In the genomic region with DNA sequence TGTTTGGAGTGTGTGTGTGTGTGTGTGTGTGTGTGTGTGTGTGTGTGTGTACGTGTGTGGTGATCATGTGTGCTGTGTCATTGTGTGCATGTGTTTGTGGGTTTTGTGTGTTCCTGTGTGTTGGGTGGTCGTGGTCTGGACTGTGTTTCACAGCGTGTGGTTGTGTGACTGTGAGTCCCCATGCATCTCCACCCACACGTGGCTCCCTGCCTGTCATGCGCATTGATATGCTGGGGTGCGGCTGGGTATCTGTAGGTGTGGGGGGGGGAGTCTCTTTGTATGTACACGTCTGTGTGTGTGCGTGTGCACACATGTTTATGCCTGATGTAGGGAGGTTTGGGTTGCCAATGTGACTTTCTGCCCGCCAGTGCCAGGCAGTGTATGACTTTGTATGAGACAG, we compare ENCODE assay signal across 12 mouse cellular contexts. TPM values are rescaled to one million over a fixed set of nuclear protein-coding genes. Genes with fewer than 3 reads are reported as not detected.
DNase-seq lines count a peak whose midpoint lies in the region; ATAC-seq and TF ChIP-seq lines count a peak whose summit lies in the region.
"Had no signal": no experiment of that assay in that cellular context is flagged by ENCODE, and none has a peak within 500 bp of the region (broad histone marks: within the 10 kb centered on the region; RNA-seq: fewer than 3 reads in every experiment).

No protein-coding gene starts in this region.

- no peaks in the 10 kb centered on the region for H3K36me3 ChIP-seq in midbrain, embryonic 13.5 days
- no peaks in the 10 kb centered on the region for H3K36me3 ChIP-seq in midbrain, embryonic 10.5 days
- H3K36me3 ChIP-seq in myocyte (ENCODE audit: control insufficient read depth, insufficient read depth): peaks cover 6% of the 10 kb centered on the region

- H3K9ac ChIP-seq in midbrain, embryonic 13.5 days (replicated peaks): no peak overlapping the region
- H3K9ac ChIP-seq: liver, embryonic 14.5 days had no signal

- 84% methylated on average over 9 of the region's 9 CpGs for WGBS in midbrain, embryonic 13.5 days
- WGBS in midbrain, embryonic 10.5 days: 83% methylated on average over 9 of the region's 9 CpGs

- H3K4me1 ChIP-seq in midbrain, embryonic 13.5 days (replicated peaks): peaks cover 38% of the 10 kb centered on the region
- H3K4me1 ChIP-seq in midbrain, embryonic 10.5 days: peaks cover 8% of the 10 kb centered on the region
- H3K4me1 ChIP-seq in cortical plate, adult 2 months (ENCODE audit: control insufficient read depth, insufficient read depth, low read length): peaks cover 26% of the 10 kb centered on the region

- H3K27ac ChIP-seq in gastrocnemius, adult 2 months: peak overlapping the region; percentile 96
- peak overlapping the region; percentile 67; the same call in 1 of the 2 replicates for H3K27ac ChIP-seq in midbrain, embryonic 13.5 days
- no peak overlapping the region for H3K27ac ChIP-seq in midbrain, embryonic 10.5 days (replicated peaks)
- peak overlapping the region; percentile 93 for H3K27ac ChIP-seq in cortical plate, adult 2 months (ENCODE audit: insufficient read depth, low read length)
- H3K27ac ChIP-seq: liver, embryonic 14.5 days had no signal

- H3ac ChIP-seq in myocyte (ENCODE audit: control insufficient read depth, insufficient read length): no peak overlapping the region

- H3K79me2 ChIP-seq in myocyte (ENCODE audit: control insufficient read depth, insufficient read depth): peaks cover 99% of the 10 kb centered on the region

- DNase-seq in gastrocnemius, adult 2 months: no peak
- no peak for DNase-seq in gastrocnemius, postnatal 10 days
- DNase-seq in midbrain, embryonic 10.5 days (ENCODE audit: low spot score): no peak
- DNase-seq in Muller cell, postnatal 12 days (ENCODE audit: inconsistent ontology term): no peak
- DNase-seq in urinary bladder, adult 2 months (ENCODE audit: low spot score): no peak
- DNase-seq: embryo, embryonic 11 days; thymus, postnatal 14 days had no signal

- no peak for TF ChIP-seq POLR2A in cortical plate, adult 2 months (IDR thresholded peaks at IDR 0.05; ENCODE audit: extremely low read depth, insufficient read depth, low read length)
- TF ChIP-seq POLR2A in myocyte (IDR thresholded peaks at IDR 0.05; ENCODE audit: insufficient read length, low read depth): peak; percentile 25

- ATAC-seq in midbrain, embryonic 13.5 days: no peak
- ATAC-seq: CD4-positive, CD25-positive, alpha-beta regulatory T cell, adult 4 months had no signal

- H3K4me3 ChIP-seq in gastrocnemius, adult 2 months: peak overlapping the region; percentile 63
- H3K4me3 ChIP-seq in midbrain, embryonic 13.5 days (replicated peaks): no peak overlapping the region
- no peak overlapping the region for H3K4me3 ChIP-seq in midbrain, embryonic 10.5 days
- H3K4me3 ChIP-seq in cortical plate, adult 2 months (ENCODE audit: insufficient read depth, low read length): 0 out of 2 replicates have a peak overlapping the region, but pooled peaks have one; percentile 3
- no peak overlapping the region for H3K4me3 ChIP-seq in myocyte

- no peak overlapping the region for H3K4me2 ChIP-seq in midbrain, embryonic 13.5 days (replicated peaks)
- H3K4me2 ChIP-seq in myocyte (ENCODE audit: low read depth): no peak overlapping the region

- TF ChIP-seq CTCF in gastrocnemius, adult 2 months (IDR thresholded peaks at IDR 0.05): no peak
- no peak for TF ChIP-seq CTCF in cortical plate, adult 2 months (IDR thresholded peaks at IDR 0.05; ENCODE audit: extremely low read depth, insufficient read depth, low read length)

- peaks cover 100% of the 10 kb centered on the region for H3K27me3 ChIP-seq in midbrain, embryonic 13.5 days
- H3K27me3 ChIP-seq in midbrain, embryonic 10.5 days (ENCODE audit: low read depth, poor library complexity, severe bottlenecking): peaks cover 100% of the 10 kb centered on the region
- H3K27me3 ChIP-seq in myocyte (ENCODE audit: control insufficient read depth, insufficient read depth, insufficient read length): no peaks in the 10 kb centered on the region

- intact Hi-C loops in gastrocnemius, adult 2 months (cut with DNase I): no loop called here

- no peaks in the 10 kb centered on the region for H3K9me3 ChIP-seq in midbrain, embryonic 13.5 days
- no peaks in the 10 kb centered on the region for H3K9me3 ChIP-seq in midbrain, embryonic 10.5 days (replicated peaks)

TF ChIP-seq in myocyte, 11 proteins besides CTCF, POLR2A, EP300 and RAD21:
- no peak for TF ChIP-seq REST (IDR thresholded peaks at IDR 0.05; ENCODE audit: insufficient read depth, insufficient read length)
- TF ChIP-seq USF1 (IDR thresholded peaks at IDR 0.05; ENCODE audit: low read depth): no peak
- TF ChIP-seq SRF (IDR thresholded peaks at IDR 0.05; ENCODE audit: control insufficient read depth, insufficient read length, low read depth): no peak
- TF ChIP-seq E2F4 (IDR thresholded peaks at IDR 0.05; ENCODE audit: insufficient read depth): no peak
- no peak for TF ChIP-seq MYOG (IDR thresholded peaks at IDR 0.05; ENCODE audit: control insufficient read depth in 1 of 3, insufficient read depth in 1 of 3, insufficient read length in 2 of 3, low read depth in 2 of 3)
- no peak for TF ChIP-seq TCF12 (IDR thresholded peaks at IDR 0.05; ENCODE audit: insufficient read depth, poor library complexity, severe bottlenecking)
- no peak for TF ChIP-seq TCF3 (IDR thresholded peaks at IDR 0.05; ENCODE audit: insufficient read length, low read depth)
- TF ChIP-seq POLR2AphosphoS2 (IDR thresholded peaks at IDR 0.05; ENCODE audit: insufficient read length, low read depth): no peak
- TF ChIP-seq CEBPB (IDR thresholded peaks at IDR 0.05; ENCODE audit: insufficient read depth, poor library complexity, severe bottlenecking): no peak

RNA-seq across cellular contexts. Expression of a gene that starts 7.0 kb away (rescaled TPM):
- total RNA-seq in gastrocnemius, adult 2 months (2021): 100 to 1,000 TPM; 465 to 558 TPM
- 100 to 1,000 TPM; 598 to 734 TPM for total RNA-seq in gastrocnemius, postnatal 10 days (2021)
- 22.4 and 28.4 TPM in 2 replicates for polyA plus RNA-seq in midbrain, embryonic 13.5 days (2015; fragmentation: Nextera tagmentation; extraction: Ambion mirVana)
- polyA plus RNA-seq in midbrain, embryonic 10.5 days (2016; fragmentation: Nextera tagmentation; extraction: Ambion mirVana): 0.49 and 1.2 TPM in 2 replicates
- 82.8 and 89.1 TPM in 2 replicates for polyA plus RNA-seq in cortical plate, adult 2 months (2012; rRNA removed)
- 65.7 TPM for polyA plus RNA-seq in myocyte (2012; fragmentation: generic; extraction: Trizol)
- 21.7 and 77.0 TPM in 2 replicates for polyA plus RNA-seq in urinary bladder, adult 2 months (2012; rRNA removed)

RNA-seq across cellular contexts. Expression of a gene that starts 29.5 kb away (rescaled TPM):
- total RNA-seq in gastrocnemius, adult 2 months (2021): 10 to 100 TPM; 10.2 to 14.3 TPM
- 1 to 10 TPM; 5.8 to 7.3 TPM for total RNA-seq in gastrocnemius, postnatal 10 days (2021)
- polyA plus RNA-seq in midbrain, embryonic 13.5 days (2015; fragmentation: Nextera tagmentation; extraction: Ambion mirVana): 8.8 and 8.9 TPM in 2 replicates
- polyA plus RNA-seq in midbrain, embryonic 10.5 days (2016; fragmentation: Nextera tagmentation; extraction: Ambion mirVana): 2.9 and 5.3 TPM in 2 replicates
- 14.9 and 16.0 TPM in 2 replicates for polyA plus RNA-seq in cortical plate, adult 2 months (2012; rRNA removed)
- 6.7 TPM for polyA plus RNA-seq in myocyte (2012; fragmentation: generic; extraction: Trizol)
- 4.7 and 4.8 TPM in 2 replicates for polyA plus RNA-seq in urinary bladder, adult 2 months (2012; rRNA removed)

RNA-seq across cellular contexts. Expression of a gene that starts 38.2 kb away (rescaled TPM):
- 10 to 100 TPM; 16.2 to 30.4 TPM for total RNA-seq in gastrocnemius, adult 2 months (2021)
- total RNA-seq in gastrocnemius, postnatal 10 days (2021): 10 to 100 TPM; 30.3 to 33.4 TPM
- 34.5 and 36.3 TPM in 2 replicates for polyA plus RNA-seq in midbrain, embryonic 13.5 days (2015; fragmentation: Nextera tagmentation; extraction: Ambion mirVana)
- polyA plus RNA-seq in midbrain, embryonic 10.5 days (2016; fragmentation: Nextera tagmentation; extraction: Ambion mirVana): 46.3 and 47.2 TPM in 2 replicates
- 26.0 and 31.2 TPM in 2 replicates for polyA plus RNA-seq in cortical plate, adult 2 months (2012; rRNA removed)
- polyA plus RNA-seq in myocyte (2012; fragmentation: generic; extraction: Trizol): 21.8 TPM
- polyA plus RNA-seq in urinary bladder, adult 2 months (2012; rRNA removed): 22.0 and 22.2 TPM in 2 replicates

RNA-seq across cellular contexts. Expression of a gene that starts 47.3 kb away (rescaled TPM):
- 100 to 1,000 TPM; 159 to 172 TPM for total RNA-seq in gastrocnemius, adult 2 months (2021)
- total RNA-seq in gastrocnemius, postnatal 10 days (2021): 100 to 1,000 TPM; 124 to 130 TPM
- polyA plus RNA-seq in midbrain, embryonic 13.5 days (2015; fragmentation: Nextera tagmentation; extraction: Ambion mirVana): 84.8 and 88.8 TPM in 2 replicates
- polyA plus RNA-seq in midbrain, embryonic 10.5 days (2016; fragmentation: Nextera tagmentation; extraction: Ambion mirVana): 124 and 131 TPM in 2 replicates
- 84.7 and 85.9 TPM in 2 replicates for polyA plus RNA-seq in cortical plate, adult 2 months (2012; rRNA removed)
- 139 TPM for polyA plus RNA-seq in myocyte (2012; fragmentation: generic; extraction: Trizol)
- polyA plus RNA-seq in urinary bladder, adult 2 months (2012; rRNA removed): 63.3 and 69.9 TPM in 2 replicates

RNA-seq across cellular contexts. Expression of a gene that starts 53.6 kb away (rescaled TPM):
- total RNA-seq in gastrocnemius, adult 2 months (2021): 100 to 1,000 TPM; 149 to 205 TPM
- 100 to 1,000 TPM; 234 to 286 TPM for total RNA-seq in gastrocnemius, postnatal 10 days (2021)
- polyA plus RNA-seq in midbrain, embryonic 13.5 days (2015; fragmentation: Nextera tagmentation; extraction: Ambion mirVana): 599 and 642 TPM in 2 replicates
- 723 and 798 TPM in 2 replicates for polyA plus RNA-seq in midbrain, embryonic 10.5 days (2016; fragmentation: Nextera tagmentation; extraction: Ambion mirVana)
- polyA plus RNA-seq in cortical plate, adult 2 months (2012; rRNA removed): 437 and 467 TPM in 2 replicates
- polyA plus RNA-seq in myocyte (2012; fragmentation: generic; extraction: Trizol): 385 TPM
- polyA plus RNA-seq in urinary bladder, adult 2 months (2012; rRNA removed): 362 and 430 TPM in 2 replicates

Comparison
In these comparisons a context has a peak if more than half of its experiments do, and no peak if none do; other contexts are left out.
1. RNA of a gene that starts 7.0 kb away (polyA plus RNA-seq): 82.8 to 89.1 TPM in cortical plate, adult 2 months, 65.7 TPM in myocyte (single experiment), 22.4 to 28.4 TPM in midbrain, embryonic 13.5 days and 21.7 to 77.0 TPM in urinary bladder, adult 2 months; 0.49 to 1.2 TPM in midbrain, embryonic 10.5 days; every median in the first group is over 10 times any median in the second.
2. H3K4me3 ChIP-seq: peak in gastrocnemius, adult 2 months (single experiment) and cortical plate, adult 2 months (single experiment); none in midbrain, embryonic 13.5 days (single experiment), midbrain, embryonic 10.5 days (single experiment) and myocyte (single experiment).